Mouse (Mus musculus) cortical plate, adult 2 months (tissue): ENCODE results near the gene Gm10037.

Experiments used
- CTCF ChIP-seq: fragments of 200-500 bp; IDR thresholded peaks from 2 replicates; pipeline ENCODE4 v1.5.1; 2011; ENCODE audit warnings: mild to moderate bottlenecking, control low read depth, low read length; ENCODE audit not compliant: insufficient read depth; ENCODE audit errors: extremely low read depth
- POLR2A ChIP-seq: fragments of 200-500 bp; IDR thresholded peaks from 2 replicates; pipeline ENCODE4 v1.6.1; 2011; ENCODE audit warnings: mild to moderate bottlenecking, low read length, control low read depth; ENCODE audit not compliant: insufficient read depth; ENCODE audit errors: extremely low read depth

- TF ChIP-seq CTCF (no peak), POLR2A (no peak)
These were observed 53.1 kb downstream of the Gm10037 start for GRCm38 (mm10) chr13:67883966-67884365.
